Mouse (Mus musculus): ENCODE data around the gene Krtdap. TPM values are rescaled to one million over a fixed set of nuclear protein-coding genes. Genes with fewer than 3 reads are reported as not detected.

Gene Krtdap
- polyA plus RNA-seq, 1 experiment from 2014 or later, result 0.27 TPM

- H3K9ac ChIP-seq, result no peak overlapping the region
- H3K36me3 ChIP-seq, result no peaks in the 10 kb centered on the region
- H3K27me3 ChIP-seq, result 0 out of 2 replicates have a peak, but pooled peaks cover 3% of the 10 kb centered on the region
- ATAC-seq (ENCODE audit: low read depth) (no peak), DNase-seq (no peak)
- no peaks in the 10 kb centered on the region for H3K9me3 ChIP-seq (replicated peaks)
- WGBS (ENCODE audit: insufficient replicate concordance), result 18% methylated on average over 9 of the region's 9 CpGs
- no peak overlapping the region for H3K27ac ChIP-seq
- no peaks in the 10 kb centered on the region for H3K4me1 ChIP-seq (replicated peaks)
- no peak overlapping the region for H3K4me3 ChIP-seq (replicated peaks)
- H3K4me2 ChIP-seq, result no peak overlapping the region
These were observed 4.2 kb downstream of the Krtdap start for GRCm38 (mm10) chr7:30791921-30792320.

DNA sequence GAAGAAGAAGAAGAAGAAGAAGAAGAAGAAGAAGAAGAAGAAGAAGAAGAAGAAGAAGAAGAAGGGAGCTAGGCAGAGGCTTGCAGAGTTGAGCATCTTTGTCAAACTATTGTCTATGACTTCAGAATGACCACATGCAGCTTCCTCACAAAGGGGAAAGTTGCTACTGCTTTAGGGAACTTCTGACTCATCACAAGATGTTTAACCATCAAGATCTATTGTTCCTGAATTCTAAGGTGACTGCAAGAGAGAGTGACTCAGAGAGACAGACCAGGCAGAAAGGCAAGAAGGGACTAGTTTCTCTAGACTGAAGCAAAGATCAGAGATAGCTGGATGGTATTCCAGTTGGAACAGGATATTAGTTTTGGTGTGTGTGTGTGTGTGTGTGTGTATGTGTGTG lies 7.2 kb downstream of the Krtdap start:
- Histone ChIP-seq H3K9me3 (replicated peaks) (peaks cover 3% of the 10 kb centered on the region), H3K4me3 (replicated peaks) (no peak overlapping the region), H3K36me3 (no peaks in the 10 kb centered on the region), H3K9ac (no peak overlapping the region), H3K4me2 (no peak overlapping the region), H3K27ac (no peak overlapping the region), H3K4me1 (replicated peaks) (no peaks in the 10 kb centered on the region), H3K27me3 (no peaks in the 10 kb centered on the region)
- ATAC-seq (ENCODE audit: low read depth), result no peak
- DNase-seq, result no peak

GRCm38 (mm10) chr7:30796790-30797189 lies 9.1 kb downstream of the Krtdap start:
- Histone ChIP-seq H3K9me3 (replicated peaks) (peaks cover 11% of the 10 kb centered on the region), H3K36me3 (no peaks in the 10 kb centered on the region), H3K4me1 (replicated peaks) (no peaks in the 10 kb centered on the region), H3K27ac (no peak overlapping the region), H3K4me3 (replicated peaks) (no peak overlapping the region), H3K27me3 (no peaks in the 10 kb centered on the region), H3K4me2 (no peak overlapping the region), H3K9ac (no peak overlapping the region)
- WGBS (ENCODE audit: insufficient replicate concordance), result 69% methylated on average over 1 of the region's 1 CpGs
- ATAC-seq (ENCODE audit: low read depth) (no peak), DNase-seq (no peak)

GRCm38 (mm10) chr7:30800653-30801052 lies 13.0 kb downstream of the Krtdap start:
- DNase-seq (no peak), ATAC-seq (ENCODE audit: low read depth) (no peak)
- Histone ChIP-seq H3K9me3 (replicated peaks) (peaks cover 11% of the 10 kb centered on the region), H3K4me1 (replicated peaks) (no peaks in the 10 kb centered on the region), H3K27me3 (no peaks in the 10 kb centered on the region), H3K27ac (no peak overlapping the region), H3K9ac (no peak overlapping the region), H3K36me3 (no peaks in the 10 kb centered on the region), H3K4me2 (no peak overlapping the region), H3K4me3 (replicated peaks) (no peak overlapping the region)

- Histone ChIP-seq H3K9me3 (replicated peaks) (peaks cover 8% of the 10 kb centered on the region), H3K4me3 (replicated peaks) (no peak overlapping the region), H3K27ac (no peak overlapping the region), H3K4me2 (no peak overlapping the region), H3K9ac (no peak overlapping the region), H3K36me3 (no peaks in the 10 kb centered on the region), H3K27me3 (no peaks in the 10 kb centered on the region), H3K4me1 (replicated peaks) (no peaks in the 10 kb centered on the region)
- no peak for DNase-seq
- no peak for ATAC-seq (ENCODE audit: low read depth)
- 80% methylated on average over 3 of the region's 3 CpGs for WGBS (ENCODE audit: insufficient replicate concordance)
These were observed 15.6 kb downstream of the Krtdap start for GRCm38 (mm10) chr7:30803256-30803655.

DNA sequence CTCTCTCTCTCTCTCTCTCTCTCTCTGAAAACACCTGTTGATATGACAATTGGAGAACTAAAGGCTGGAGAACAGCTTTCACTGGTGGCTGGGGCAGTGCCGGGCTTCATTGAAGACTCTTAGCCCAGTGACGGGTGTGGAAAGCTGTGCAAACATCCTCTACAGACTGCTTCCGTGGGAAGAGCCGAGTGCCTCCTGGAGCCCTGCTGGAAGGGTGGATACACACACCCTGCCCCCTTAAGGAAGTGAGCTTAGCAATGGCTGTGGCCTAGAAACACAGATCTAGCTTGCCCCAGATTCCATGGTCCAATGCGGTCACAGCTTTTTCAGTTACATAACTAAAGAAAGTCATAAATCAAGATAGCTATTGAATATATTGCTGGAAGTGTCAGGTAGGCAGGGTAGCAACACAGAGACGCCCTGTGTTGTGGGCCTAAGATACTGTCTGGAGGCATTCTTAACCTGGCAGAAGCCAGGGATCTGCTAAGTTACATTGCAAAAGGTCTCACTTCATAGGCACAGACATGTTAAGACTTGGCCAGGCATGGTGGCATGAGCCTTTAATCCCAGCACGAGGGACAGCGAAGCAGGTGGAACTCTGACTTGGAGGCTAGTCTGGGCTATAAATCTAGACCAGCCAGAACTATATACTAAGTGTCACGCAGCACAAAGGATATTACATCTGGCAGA lies 16.5 kb downstream of the Krtdap start:
- H3K4me2 ChIP-seq, result no peak overlapping the region
- ATAC-seq (ENCODE audit: low read depth), result no peak

DNA sequence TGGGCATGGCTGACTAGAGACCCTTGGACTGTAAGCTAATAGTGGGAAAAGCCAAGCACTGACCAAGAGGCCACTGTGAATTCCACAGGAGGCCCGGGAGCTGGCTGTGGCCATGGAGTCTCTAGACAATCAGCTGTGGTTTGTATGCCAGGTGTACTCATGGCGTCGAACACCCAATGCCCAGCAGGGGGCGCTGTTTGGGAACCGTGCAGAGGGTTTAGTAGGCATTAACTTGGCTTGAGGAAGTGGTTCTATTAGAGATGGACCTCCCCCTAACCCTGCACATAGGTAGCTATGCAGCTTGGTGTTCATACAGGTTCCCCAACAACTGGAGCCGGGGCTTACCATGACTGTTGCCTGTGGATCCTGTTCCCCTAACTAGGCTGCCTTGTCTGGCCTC lies 18.2 kb downstream of the Krtdap start:
- DNase-seq, result peak; percentile 21

More for the DNA sequence above, 16.5 kb downstream of the Krtdap start:
- H3K9me3 ChIP-seq (replicated peaks), result peaks cover 8% of the 10 kb centered on the region
- H3K4me1 ChIP-seq (replicated peaks), result no peaks in the 10 kb centered on the region
- no peak for DNase-seq
- H3K9ac ChIP-seq, result no peak overlapping the region
- H3K27ac ChIP-seq, result no peak overlapping the region
- no peaks in the 10 kb centered on the region for H3K36me3 ChIP-seq
- no peak overlapping the region for H3K4me3 ChIP-seq (replicated peaks)
- H3K27me3 ChIP-seq, result no peaks in the 10 kb centered on the region
- 71% methylated on average over 9 of the region's 9 CpGs for WGBS (ENCODE audit: insufficient replicate concordance)

GRCm38 (mm10) chr7:30810319-30810718 lies 22.6 kb downstream of the Krtdap start:
- H3K4me1 ChIP-seq (replicated peaks), result peaks cover 11% of the 10 kb centered on the region
- whole genome bisulfite sequencing (ENCODE audit: insufficient replicate concordance), result 52% methylated on average over 6 of the region's 6 CpGs
- H3K36me3 ChIP-seq, result no peaks in the 10 kb centered on the region
- H3K27me3 ChIP-seq, result no peaks in the 10 kb centered on the region
- H3K4me3 ChIP-seq (replicated peaks), result no peak overlapping the region
- no peaks in the 10 kb centered on the region for H3K9me3 ChIP-seq (replicated peaks)
- H3K4me2 ChIP-seq, result no peak overlapping the region
- H3K27ac ChIP-seq, result no peak overlapping the region
- ATAC-seq (ENCODE audit: low read depth), result no peak
- H3K9ac ChIP-seq, result no peak overlapping the region
- no peak for DNase-seq

More for the DNA sequence above, 18.2 kb downstream of the Krtdap start:
- no peaks in the 10 kb centered on the region for H3K27me3 ChIP-seq
- 39% methylated on average over 6 of the region's 6 CpGs for WGBS (ENCODE audit: insufficient replicate concordance)
- H3K36me3 ChIP-seq, result no peaks in the 10 kb centered on the region
- H3K4me3 ChIP-seq (replicated peaks), result no peak overlapping the region
- ATAC-seq (ENCODE audit: low read depth), result no peak
- H3K27ac ChIP-seq, result no peak overlapping the region
- H3K4me2 ChIP-seq, result no peak overlapping the region
- H3K9me3 ChIP-seq (replicated peaks), result no peaks in the 10 kb centered on the region
- no peaks in the 10 kb centered on the region for H3K4me1 ChIP-seq (replicated peaks)
- H3K9ac ChIP-seq, result no peak overlapping the region

- Histone ChIP-seq H3K27ac (peak overlapping the region; percentile 52), H3K9me3 (replicated peaks) (no peaks in the 10 kb centered on the region), H3K4me1 (replicated peaks) (peaks cover 11% of the 10 kb centered on the region), H3K4me3 (replicated peaks) (no peak overlapping the region), H3K4me2 (peak overlapping the region; percentile 7; the same call in 1 of the 2 replicates), H3K36me3 (no peaks in the 10 kb centered on the region), H3K27me3 (no peaks in the 10 kb centered on the region), H3K9ac (no peak overlapping the region)
- peak; percentile 3 for DNase-seq
- ATAC-seq (ENCODE audit: low read depth), result peak; percentile 56
- WGBS (ENCODE audit: insufficient replicate concordance), result 4% methylated on average over 9 of the region's 9 CpGs
These were observed 24.1 kb downstream of the Krtdap start for GRCm38 (mm10) chr7:30811757-30812290.

DNA sequence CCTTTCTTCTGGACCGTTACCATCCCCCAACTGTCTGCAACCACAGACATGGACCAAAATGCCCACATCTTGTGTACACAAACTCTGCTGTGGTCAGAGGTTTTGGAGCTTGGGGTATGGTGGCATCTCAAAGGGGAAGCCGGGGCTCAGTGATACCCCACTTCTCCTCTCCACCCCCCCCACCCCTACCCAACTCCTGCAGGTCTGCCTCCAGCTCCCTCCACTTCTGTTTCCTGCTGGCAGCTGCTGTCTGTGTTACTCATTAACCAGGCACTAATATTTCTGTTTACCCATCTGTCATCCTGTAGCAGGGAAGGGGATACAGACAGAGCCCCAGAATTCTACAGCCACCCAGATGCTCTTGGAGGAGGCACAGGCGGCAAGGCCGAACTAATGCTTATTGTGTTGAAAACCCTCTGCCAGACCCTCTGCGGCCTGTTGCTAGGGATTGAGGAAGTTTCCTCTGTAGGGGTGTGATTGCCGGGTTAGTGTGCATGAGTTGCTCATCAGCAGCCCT lies 24.7 kb downstream of the Krtdap start:
- Histone ChIP-seq H3K36me3 (no peaks in the 10 kb centered on the region), H3K9ac (no peak overlapping the region), H3K27me3 (no peaks in the 10 kb centered on the region), H3K9me3 (replicated peaks) (no peaks in the 10 kb centered on the region), H3K4me2 (peak overlapping the region; percentile 7; the same call in 1 of the 2 replicates), H3K4me1 (replicated peaks) (peaks cover 11% of the 10 kb centered on the region), H3K4me3 (replicated peaks) (no peak overlapping the region), H3K27ac (peak overlapping the region; percentile 52)
- DNase-seq, result peak; percentile 8
- WGBS (ENCODE audit: insufficient replicate concordance), result 27% methylated on average over 6 of the region's 6 CpGs
- ATAC-seq (ENCODE audit: low read depth), result peak; percentile 67

GRCm38 (mm10) chr7:30820131-30820530 lies 32.4 kb downstream of the Krtdap start:
- no peaks in the 10 kb centered on the region for H3K36me3 ChIP-seq
- DNase-seq, result no peak
- no peaks in the 10 kb centered on the region for H3K27me3 ChIP-seq
- peaks cover 17% of the 10 kb centered on the region for H3K4me1 ChIP-seq (replicated peaks)
- 0 out of 2 replicates have a peak overlapping the region, but pooled peaks have one; percentile 9 for H3K27ac ChIP-seq
- ATAC-seq (ENCODE audit: low read depth), result peak; percentile 10; the same call in 1 of the 2 replicates
- 0 out of 2 replicates have a peak overlapping the region, but pooled peaks have one; percentile 8 for H3K4me2 ChIP-seq
- WGBS (ENCODE audit: insufficient replicate concordance), result 41% methylated on average over 6 of the region's 6 CpGs
- no peak overlapping the region for H3K4me3 ChIP-seq (replicated peaks)
- no peaks in the 10 kb centered on the region for H3K9me3 ChIP-seq (replicated peaks)
- no peak overlapping the region for H3K9ac ChIP-seq
